Mouse (Mus musculus) heart, postnatal 4 days (tissue): ENCODE measurements around the gene Trarg1. TPM values are rescaled to one million over a fixed set of nuclear protein-coding genes. Genes with fewer than 3 reads are reported as not detected.
"Not testable (repeated sequence)": the region's sequence is repeated elsewhere in the genome, so short reads cannot be mapped to it uniquely, and the experiment has no call there.

Source experiments
- DNase-seq: peaks from one replicate; pipeline ENCODE4 v3.0.0; 2021
- total RNA-seq, 2 experiments: library from RNA; stranded (reverse); gene quantifications; 2 replicates each; pipeline ENCODE4 v1.2.3; 2021

Trarg1 gene
- 1 to 10 TPM; 1.5 to 1.7 TPM for total RNA-seq

GRCm38 (mm10) chr11:76679508-76679907 lies at the start of gene Trarg1:
Trarg1 (plus strand) TSS chr11:76679808.
- not testable (repeated sequence) for DNase-seq

DNA sequence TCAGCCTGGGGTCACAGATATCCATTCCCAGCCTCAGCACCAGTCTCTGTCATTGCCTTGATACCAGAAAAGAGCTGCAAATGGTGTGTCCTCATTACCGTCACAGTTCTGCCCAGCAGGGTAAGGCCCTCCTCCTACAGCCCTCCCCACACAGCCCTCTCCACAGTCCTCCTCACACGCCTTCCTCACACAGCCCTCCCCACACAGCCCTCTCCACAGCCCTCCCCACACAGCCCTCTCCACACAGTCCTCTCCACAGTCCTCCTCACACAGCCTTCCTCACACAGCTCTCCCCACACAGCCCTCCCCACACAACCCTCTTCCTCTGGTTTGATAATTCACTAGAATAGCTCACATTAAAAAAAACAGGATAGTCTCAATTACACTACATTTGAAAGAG lies 49.6 kb upstream of the Trarg1 start:
- DNase-seq: no peak

DNA sequence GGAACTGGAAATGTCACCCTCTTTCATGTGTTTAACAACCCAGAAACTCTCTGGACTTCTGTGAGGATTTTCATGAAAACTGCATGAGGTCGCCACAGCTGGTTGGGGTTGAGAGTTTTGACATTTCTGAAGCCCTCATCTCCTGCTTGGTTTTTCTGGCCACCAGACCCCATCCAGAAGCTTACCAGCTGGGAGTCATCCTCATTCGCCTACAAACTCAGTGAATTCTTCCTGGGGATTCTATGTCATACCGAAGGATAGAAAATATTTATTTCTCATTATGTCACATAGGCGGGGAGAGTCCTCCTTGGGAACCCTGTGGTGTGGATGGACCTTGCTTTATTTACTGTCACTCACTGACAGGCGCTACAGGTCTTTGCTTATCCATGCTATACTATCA lies 49.1 kb upstream of the Trarg1 start:
- no peak for DNase-seq

GRCm38 (mm10) chr11:76639269-76639985 lies 40.2 kb upstream of the Trarg1 start:
- DNase-seq: no peak

GRCm38 (mm10) chr11:76640231-76640630 lies 39.4 kb upstream of the Trarg1 start:
- DNase-seq: no peak

DNA sequence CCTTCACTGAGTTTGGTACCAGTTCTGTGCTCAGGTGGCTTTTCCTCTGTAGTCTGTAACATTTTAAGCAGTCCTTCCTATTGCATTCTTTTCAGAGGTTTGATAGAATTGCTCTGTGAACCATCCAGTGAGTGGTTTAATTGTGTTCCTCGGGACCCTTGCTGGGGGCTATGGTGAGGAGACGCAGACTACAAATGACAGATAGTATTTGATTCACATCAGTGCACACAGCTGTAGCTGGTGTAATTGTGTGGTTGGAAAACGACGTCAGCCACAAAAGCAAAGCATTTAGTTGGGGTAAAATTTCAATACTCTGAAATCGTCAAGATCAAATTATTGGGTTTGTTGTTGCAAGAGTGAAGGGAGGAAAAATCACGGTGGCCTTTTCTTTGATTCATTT lies 35.4 kb upstream of the Trarg1 start:
- DNase-seq: no peak

DNA sequence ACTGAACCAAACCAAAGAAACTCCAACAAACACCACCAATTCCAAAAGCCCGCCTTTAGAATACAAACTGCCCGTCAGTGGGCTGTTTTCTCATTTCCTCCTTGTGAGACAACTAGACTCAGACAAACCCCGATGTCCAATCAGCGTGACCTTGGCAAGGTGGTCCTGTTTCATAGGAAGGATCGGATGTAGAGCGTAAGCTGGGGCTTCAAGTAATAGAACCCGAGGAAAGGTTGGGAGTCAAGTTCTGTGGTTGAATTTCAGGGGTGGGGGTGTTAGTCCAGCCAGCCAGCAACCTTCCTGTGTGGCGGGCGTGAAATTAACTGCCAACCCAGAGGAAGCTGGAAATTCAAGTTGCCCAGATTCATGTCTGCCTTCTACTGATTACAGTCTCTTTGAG lies 34.6 kb upstream of the Trarg1 start:
- no peak for DNase-seq

DNA sequence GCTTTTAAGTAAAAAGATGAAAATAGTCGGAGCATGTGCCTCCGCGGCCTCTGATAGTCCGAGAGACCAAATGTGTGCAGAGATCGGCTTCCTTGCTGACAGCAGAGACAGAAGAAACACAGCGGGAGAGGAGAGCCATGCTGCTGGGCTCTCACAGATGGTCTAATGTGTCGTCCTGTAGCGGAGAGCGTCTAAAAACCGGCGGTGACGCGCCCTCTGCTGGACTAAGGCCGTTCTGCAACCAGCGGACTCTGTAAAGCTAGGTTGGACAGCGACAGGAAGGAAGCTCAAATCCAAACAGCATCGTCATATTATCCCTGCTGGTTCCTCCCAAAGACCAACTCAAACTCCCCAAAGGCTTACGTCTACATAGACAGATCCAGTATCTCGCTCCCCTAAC lies 33.7 kb upstream of the Trarg1 start:
- DNase-seq: peak; percentile 95

GRCm38 (mm10) chr11:76647062-76647461 lies 32.5 kb upstream of the Trarg1 start:
- peak; percentile 16 for DNase-seq

- DNase-seq: peak; percentile 77
Observed at GRCm38 (mm10) chr11:76647500-76647899, 32.1 kb upstream of the Trarg1 start.

DNA sequence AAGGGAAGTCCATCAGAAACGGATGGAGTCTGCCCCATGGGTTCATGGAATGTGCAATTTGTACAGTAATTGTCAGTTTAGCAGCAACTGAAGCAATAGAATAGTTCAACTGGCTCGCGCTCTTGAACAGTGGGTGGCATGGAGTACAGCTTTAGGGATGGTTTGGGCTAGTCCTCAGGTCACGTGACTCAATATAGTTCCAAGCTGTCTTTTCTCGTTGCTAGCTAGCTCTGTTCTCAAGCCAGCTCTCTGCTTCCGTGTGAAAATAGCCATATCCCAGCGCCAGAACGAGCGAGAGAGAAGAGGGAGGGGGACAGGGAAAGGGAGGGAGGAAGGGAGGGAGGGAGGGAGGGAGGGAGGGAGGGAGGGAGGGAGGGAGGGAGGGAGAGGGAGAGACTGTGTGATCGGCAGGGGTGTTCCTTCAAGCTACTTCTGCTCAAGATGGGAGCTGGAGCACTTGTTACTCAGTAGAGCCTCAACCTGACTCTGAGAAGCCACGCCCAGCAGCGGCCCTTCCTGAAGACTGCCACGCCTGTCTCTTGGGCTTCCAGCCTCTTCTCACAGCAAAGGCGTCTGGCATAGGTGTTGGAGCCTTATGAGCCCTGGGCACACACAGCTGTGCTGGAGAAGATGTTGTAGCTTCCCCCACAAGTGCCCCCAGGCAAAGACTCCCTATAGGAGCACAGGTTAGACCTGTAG lies 28.6 kb upstream of the Trarg1 start:
- DNase-seq: no peak

DNA sequence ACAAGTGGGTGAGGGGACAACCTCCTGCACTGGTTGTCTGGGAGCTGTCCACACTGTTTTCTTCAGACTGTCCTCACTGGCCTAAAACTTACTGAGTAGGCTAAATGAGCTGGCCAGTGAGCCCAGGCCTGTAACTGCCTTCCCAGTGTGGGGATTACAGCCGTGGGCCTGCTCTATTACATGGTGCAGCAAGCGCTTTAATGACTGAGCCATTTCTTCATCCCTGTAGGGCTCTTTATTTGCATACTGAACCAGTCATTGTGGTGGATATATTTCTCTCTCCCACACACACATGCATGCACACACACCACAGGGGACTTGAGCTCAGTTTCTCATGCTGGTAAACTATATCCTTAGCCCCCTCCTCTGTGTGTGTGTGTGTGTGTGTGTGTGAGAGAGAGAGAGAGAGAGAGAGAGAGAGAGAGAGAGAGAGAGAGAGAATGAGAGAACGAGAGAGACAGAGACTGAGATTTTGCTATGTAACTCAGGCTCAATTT lies 26.7 kb upstream of the Trarg1 start:
- no peak for DNase-seq

DNA sequence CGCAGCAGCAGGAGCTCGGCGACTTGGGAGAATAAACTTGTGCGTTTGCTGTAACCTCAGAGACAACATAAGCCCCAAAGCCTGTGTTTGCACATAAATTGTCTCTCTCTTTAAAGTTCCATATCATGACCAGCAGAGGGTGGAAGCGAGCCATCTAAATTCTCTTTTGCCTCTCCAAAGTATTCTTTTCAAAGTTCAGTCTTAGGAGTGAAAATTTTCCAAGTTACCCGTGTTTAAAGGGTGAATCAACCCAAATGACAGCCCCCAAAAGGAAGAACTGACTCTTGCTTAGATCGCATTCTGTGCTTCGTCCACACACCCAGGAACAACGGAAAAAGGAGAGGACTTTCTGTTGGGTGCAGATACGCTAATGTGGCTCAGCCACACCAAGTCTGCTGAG lies 24.5 kb upstream of the Trarg1 start:
- DNase-seq: peak; percentile 62

- no peak for DNase-seq
Observed at GRCm38 (mm10) chr11:76657450-76657970, 22.1 kb upstream of the Trarg1 start.

GRCm38 (mm10) chr11:76659138-76659930 lies 20.3 kb upstream of the Trarg1 start:
- no peak for DNase-seq

GRCm38 (mm10) chr11:76661790-76662468 lies 17.7 kb upstream of the Trarg1 start:
- no peak for DNase-seq

DNA sequence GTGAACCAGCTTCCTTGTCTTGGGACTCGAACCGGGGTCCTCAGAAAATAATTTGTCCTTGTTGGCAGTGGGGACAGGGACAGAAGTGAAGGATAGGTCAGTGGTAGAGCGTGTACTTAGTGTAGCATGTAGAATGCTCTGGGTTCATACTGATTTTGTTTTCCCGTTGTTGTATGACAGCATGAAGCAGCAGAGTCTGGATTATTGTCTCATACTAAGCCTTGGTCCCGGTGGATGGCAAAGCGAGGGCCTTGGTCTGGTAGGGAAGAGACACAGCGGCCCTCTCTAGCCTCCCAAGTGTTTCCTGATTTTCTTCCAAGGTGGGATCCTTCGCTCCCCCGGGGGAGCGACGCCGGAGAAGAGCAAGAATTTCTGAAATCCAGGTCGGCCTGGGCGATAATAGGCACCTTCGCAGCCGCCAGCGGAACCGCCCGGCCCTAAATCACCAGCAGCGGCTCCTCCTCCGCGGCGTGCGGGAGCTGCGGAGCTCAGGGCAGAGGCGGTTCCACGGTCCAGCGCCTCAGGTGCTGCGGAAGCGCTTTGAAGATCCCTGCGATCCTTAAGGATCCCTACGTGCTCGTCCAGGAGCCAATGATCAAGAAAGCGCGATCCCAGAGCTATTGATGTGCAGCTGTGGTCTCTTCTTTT lies 13.5 kb upstream of the Trarg1 start:
- DNase-seq: no peak

- DNase-seq: no peak
Observed at GRCm38 (mm10) chr11:76667807-76668206, 11.8 kb upstream of the Trarg1 start.

DNA sequence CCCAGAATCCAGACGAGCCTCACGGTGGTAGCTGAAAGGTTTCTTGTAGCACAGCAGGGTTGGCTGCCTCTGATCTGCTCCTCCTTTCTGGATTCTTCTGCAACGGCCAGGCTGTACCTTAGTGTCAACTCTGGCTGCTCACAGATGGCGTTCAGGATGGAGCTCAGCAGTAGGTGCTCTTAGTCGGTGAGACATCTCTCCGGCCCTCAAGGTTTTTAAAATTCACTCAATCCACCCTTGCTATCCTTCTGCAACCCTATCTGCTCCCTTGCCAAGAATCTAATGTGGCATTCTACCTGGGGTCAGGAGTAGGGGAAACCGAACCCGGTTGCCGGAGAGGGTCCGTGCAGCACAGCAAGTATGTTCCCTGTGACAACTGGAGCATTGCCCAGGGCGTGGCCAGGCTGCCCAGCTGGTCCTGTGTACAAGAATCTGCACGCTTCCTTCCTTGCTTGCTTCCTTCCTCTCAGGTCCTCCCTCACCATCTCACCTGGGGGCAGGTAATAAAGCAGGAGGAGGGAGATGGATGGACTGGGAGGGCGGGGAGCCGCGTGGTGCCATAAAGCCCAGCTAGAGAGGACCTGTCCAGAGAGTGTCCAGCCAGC lies 7.6 kb upstream of the Trarg1 start, which contains the start of gene Bhlha9:
Gene Bhlha9 (plus strand): TSS at position 600 of the 605 bp plus-strand sequence.
- no peak for DNase-seq

- DNase-seq: no peak
Observed at GRCm38 (mm10) chr11:76672561-76673384, 6.8 kb upstream of the Trarg1 start.
